Mouse (Mus musculus): ENCODE measurements around the gene Gabbr2.
A peak's percentile ranks its signal among the peaks of the same experiment; 100 is the strongest.

Gene Gabbr2

GRCm38 (mm10) chr4:46988257-46988656 is 3.4 kb downstream of the Gabbr2 start:
- DNase-seq = no peak

DNA sequence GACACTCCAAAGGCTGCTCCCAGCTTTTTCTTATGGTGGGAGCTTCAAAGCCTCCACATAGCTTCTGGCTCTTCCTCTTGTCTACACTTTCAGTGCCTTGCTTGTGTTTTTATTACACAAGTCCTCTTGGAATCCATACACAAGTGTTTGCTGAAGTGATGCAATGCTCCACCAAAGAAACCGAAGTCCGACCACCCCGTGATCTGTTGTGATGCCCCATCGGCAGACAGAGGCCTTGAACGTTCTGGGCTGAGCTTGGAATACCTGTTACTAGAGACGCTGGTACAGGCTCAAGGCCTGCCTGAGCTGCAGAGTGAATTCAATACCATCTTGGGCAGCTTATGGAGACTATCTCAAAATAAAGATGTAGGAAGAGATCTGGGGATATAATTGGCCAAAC is 3.9 kb downstream of the Gabbr2 start:
- no peak for DNase-seq

DNA sequence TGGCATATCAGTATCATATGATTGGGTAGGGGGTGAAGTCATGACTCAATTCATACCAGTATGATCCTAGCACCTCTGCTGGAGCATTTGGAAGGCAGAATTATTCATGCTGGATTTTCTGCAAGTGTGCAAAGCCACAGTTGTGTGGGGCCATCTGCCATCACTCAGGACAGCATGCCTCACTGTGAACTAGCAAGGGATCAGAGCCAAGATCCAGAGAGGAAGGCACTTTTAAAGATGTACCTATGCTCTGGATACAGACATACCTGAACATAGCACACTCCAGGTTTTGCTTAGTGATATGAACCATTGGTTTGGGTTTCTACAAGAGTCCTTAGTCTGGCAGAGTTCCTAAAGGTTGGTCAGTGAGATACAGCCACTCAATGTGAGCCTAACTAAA is 5.6 kb downstream of the Gabbr2 start:
- DNase-seq = no peak

DNA sequence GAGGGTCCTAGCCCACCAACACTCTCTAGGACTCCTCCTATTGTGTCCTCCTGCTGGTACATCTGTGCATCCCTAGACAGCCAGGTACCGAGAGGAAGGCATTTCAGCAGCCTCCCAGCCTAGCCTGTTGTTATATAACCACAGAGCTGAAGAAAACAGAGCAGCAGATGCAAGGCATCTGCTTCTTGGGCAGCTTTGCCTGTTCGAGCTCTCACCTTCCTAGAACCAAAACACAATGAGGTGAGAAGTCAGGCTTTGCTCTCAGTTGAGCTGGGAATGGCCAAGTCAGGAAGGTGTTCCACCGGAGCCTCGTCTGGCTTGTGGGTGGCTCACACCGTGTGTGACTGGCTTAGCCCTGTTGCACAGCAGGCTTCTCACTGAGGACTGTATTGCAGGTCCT is 8.8 kb downstream of the Gabbr2 start:
- no peak for DNase-seq

- no peak for DNase-seq
Measured at GRCm38 (mm10) chr4:46982094-46982493, 9.6 kb downstream of the Gabbr2 start.

DNA sequence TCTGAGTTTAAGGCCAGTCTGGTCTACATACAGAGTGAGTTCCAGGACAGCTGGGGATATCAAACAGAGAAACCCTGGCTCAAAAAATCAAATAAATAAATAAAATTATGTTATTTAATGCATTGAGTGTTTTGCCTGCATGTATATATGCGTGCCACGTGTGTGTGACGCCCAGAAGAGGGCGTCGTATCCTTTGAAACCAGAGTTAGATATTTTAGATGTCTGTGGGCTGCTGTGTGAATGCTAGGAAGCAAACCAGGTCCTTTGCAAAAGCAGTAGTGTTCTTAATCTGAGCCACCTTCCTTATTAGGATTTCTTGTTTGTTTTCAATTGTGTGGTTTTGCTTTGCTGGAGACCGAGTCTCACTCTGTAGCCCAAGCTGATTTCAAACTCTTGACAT is 13.3 kb downstream of the Gabbr2 start:
- peak; percentile 56 for DNase-seq

DNA sequence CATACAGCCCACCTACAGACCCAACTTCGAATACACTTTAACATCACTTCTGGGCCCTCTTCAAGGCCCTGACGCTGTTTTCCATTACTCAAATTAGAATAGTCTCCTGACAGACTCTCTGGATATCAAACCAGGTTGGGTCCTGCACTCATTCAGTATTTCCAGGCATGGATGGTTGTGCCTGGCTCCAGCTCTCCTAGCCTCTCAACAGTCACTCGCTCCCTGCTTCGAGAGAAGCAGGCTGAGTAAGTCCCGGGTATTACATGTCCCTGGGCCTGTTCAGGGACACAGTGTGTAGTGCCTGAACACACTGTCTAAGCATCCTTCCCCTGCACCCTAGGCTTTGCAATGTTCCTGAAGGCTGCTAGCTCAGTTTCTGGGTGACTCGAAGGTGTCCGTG is 14.5 kb downstream of the Gabbr2 start:
- no peak for DNase-seq

DNA sequence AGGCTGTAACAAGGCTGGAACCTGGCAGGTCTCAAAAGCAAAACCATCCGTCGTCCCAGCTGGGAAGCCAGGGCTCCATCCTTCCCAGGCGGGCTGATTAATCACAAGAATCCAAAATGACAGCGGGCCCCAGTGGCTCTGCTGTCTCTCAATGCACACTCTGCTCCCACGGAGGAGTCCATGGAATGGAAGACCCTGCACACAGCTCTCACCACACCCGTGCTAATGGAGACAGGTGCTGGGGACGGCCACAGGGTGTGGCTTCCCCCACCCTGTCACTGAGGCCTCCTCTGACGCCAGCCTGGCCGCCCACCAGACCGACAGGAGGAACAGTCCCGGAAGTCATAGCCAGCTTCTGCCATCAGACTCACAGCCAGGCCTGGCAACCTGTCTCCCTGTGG is 15.0 kb downstream of the Gabbr2 start:
- DNase-seq = no peak

DNA sequence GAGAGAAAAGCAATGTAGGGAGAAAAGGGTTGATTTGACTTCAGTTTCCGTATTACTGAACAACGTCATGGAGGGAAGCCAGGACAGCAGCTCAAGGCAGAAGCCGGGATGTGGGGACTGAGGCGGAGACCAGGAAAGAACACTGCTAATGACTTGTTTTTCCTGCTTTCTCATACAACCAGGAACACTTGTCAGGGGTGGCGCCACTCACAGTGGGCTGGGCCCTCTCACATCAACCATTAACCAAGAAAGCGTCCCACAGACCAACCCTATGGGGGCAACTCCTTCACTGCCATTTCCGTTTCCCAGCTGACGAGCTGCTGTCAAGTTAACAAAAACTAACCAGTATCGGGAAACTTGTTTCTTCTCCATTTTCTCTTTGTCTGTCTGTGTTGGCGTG is 18.4 kb downstream of the Gabbr2 start:
- no peak for DNase-seq

DNA sequence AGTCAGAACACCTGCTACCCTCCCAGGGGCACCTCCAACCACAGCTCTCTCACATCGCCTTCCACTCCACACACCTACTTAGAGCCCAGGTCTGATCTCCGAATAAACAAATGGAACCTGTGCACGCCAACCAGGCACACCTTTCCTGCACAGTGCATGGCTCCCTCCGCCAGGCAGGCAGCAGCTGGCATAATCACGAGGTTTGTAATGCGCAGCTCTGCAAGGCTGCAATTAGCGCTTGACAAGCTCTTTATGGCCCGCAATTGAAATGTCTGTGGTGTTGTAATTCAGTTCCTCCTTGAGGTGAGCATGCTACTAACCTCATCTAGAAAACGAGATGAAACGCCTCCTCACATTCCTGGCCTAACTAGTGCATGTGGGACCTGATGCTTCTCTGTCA is 23.7 kb downstream of the Gabbr2 start:
- no peak for DNase-seq

GRCm38 (mm10) chr4:46966551-46966950 is 25.1 kb downstream of the Gabbr2 start:
- no peak for DNase-seq

DNA sequence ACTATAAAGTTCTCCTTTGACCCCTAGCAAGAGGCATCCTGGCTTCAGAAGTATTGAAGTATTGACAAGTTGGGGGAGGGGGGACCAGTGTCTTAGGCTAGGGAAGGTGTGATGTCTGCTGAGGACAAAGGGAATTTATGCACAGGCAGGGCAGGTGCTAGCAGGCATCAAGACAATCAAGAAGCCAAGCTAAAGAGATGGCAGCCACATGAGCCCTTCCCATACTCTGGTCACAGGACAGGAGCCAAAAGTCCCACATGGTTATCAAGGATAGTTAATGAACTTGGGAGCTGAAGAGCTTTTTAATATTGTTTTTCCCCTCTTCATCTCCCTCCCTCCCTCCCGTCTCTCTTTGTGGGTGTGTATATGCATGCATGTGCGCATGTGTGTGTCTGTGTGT is 30.3 kb downstream of the Gabbr2 start:
- DNase-seq = no peak

DNA sequence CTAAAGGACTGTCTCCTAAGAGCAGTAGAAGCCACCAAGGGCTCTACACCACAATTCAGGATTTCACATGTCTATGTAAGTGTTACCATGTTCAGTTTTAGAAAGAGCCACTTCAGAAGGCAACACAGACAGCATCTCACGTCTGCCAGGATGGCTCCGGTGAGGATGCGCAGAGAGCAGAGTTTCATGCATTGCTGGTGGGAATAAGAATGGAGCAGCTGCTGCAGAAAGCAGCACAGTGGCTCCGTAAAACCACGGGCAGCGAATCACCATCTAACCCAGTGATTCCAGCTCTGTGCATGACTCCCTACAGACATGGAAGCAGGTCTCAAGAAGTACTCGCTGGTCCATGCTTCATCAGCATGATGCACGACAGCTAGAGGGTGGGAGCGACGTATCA is 31.5 kb downstream of the Gabbr2 start:
- no peak for DNase-seq

GRCm38 (mm10) chr4:46959776-46960175 is 31.9 kb downstream of the Gabbr2 start:
- DNase-seq = no peak

DNA sequence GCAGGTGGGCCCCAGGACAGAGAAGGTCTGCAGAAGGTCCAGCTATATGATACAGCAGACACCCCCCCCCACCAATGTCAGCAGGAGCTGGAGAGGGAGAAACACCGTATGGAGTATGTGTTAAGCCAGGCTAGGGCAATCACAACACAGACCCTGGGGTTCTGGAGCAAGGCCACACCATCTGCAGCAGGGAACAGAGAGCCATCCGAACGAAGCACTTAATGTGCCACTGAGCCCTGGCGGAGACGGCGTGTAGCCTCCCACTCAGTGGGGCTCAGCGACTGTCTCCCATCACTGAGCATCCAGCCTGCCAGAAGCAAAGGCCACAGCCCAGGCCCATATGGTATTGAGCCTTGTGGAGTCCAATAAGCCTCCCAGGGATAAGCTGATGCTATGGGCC is 33.7 kb downstream of the Gabbr2 start:
- no peak for DNase-seq

DNA sequence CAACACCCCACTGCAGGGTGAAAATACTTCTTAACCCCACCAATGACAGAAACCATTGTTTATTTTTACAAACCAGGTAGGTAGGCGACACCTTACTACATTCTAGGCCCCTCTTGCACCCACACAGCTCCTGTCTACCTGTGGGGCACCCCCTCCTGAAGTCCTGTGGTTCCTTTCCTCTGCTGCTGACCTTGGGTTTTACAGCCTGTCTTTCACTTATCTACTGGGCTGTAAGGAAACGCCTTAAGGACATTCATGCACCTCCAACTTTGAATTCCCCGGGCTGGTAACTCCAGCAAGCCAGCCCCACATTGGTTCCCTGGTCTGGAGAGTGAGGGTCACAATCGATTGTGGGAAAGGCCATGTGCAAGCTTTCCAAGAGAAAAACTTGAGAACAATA is 34.7 kb downstream of the Gabbr2 start:
- no peak for DNase-seq

GRCm38 (mm10) chr4:46953021-46953420 is 38.7 kb downstream of the Gabbr2 start:
- no peak for DNase-seq

GRCm38 (mm10) chr4:46952562-46952961 is 39.1 kb downstream of the Gabbr2 start:
- no peak for DNase-seq

- DNase-seq = no peak
Measured at GRCm38 (mm10) chr4:46934291-46934690, 57.4 kb downstream of the Gabbr2 start.

DNA sequence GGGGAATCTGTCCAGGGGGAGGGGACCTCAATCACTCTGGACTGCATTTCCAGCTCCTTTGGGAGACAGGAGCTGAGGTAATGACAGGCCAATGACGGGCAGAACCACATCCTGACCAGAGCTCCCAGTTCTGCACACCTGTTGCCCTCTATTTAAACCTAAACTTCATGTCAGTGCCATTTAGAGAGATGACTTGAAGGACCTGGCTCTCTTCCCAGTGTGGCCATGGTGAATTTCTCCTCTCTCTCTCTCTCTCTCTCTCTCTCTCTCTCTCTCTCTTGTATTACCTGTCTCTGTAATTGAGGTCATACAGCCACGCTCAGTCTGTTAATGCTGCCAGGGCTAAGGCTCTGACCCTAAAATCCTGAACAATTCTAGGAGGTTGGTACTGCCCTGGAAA is 58.1 kb downstream of the Gabbr2 start:
- DNase-seq = no peak

DNA sequence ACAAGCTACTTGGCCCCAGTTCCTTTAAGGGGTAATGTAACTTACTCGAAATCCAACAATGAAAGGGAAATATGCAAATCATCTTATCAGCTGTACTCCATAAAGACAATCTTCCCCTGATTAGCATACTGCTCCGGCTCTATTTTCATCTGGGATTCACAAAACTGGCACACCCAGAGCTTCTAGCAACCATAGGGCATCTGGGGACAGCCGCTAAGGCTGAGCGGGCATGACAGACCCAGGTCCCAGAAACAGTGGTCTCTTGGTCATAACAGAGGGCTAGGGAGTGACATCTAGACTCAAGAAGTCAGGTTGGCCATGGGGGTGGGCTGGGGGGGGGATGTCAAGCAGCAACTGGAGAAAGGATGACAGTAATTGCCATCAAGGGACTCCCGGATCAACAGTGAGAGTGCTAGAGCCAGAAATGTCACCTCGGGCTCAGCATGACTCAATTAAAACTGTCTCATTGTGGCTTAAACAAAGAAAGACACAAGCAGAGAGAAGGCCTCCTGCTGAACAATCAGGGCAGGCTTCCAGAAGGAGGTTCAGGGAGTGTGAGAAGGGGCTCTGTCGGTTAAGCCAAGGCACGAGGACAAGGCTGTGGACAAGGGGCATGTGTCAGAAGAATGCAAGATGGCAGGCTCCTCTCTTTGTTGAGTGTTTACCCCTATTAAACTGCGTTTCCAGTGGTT is 59.8 kb downstream of the Gabbr2 start:
- no peak for DNase-seq

DNA sequence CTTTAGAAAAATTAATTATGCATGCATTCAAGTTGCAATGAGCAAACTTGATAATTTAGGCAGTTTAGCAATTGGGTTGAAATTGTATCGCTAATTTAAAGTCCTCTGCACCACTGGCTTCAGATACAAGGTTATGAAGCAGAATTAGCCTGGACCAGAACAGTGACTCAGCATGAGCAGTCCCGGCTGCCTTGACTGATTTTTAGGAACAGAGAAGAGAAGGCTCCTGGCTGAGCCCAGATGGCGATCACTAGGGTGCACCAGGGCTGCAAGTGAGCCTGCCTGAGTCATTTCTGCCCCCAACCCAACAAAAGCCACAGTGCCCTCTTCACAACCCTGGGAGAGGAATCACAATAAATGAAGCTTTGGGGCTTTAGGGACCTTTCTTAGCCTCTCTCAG is 63.6 kb downstream of the Gabbr2 start:
- no peak for DNase-seq

GRCm38 (mm10) chr4:46919144-46919543 is 72.5 kb downstream of the Gabbr2 start:
- DNase-seq = no peak

- DNase-seq = no peak
Measured at GRCm38 (mm10) chr4:46916786-46917185, 74.9 kb downstream of the Gabbr2 start.

DNA sequence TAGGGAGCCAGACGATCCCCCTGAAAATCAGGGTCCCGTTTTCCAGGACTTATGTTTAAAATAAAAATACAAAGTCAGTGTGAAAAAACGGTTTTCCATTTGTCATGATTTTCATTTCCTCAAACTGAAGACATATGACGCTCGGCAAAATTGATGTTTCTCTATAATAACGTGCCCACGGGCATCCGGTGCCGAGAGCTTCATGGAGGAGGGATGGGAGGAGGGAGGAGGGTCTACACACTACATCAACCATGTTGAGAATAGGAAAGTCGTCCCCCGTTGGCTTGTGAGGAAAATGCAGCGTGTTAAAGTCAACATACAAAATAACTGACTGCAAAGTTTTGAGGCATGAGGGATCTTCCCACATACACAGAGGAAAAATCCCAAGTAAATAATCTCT is 75.7 kb downstream of the Gabbr2 start:
- DNase-seq = no peak

- DNase-seq = no peak
Measured at GRCm38 (mm10) chr4:46915476-46915875, 76.2 kb downstream of the Gabbr2 start.
